Mouse (Mus musculus): ENCODE measurements around the gene Snrnp25. TPM values are rescaled to one million over a fixed set of nuclear protein-coding genes. Genes with fewer than 3 reads are reported as not detected.

Gene Snrnp25
- total and polyA plus RNA-seq, 3 experiments: 106 to 208 (median 123) TPM

DNA sequence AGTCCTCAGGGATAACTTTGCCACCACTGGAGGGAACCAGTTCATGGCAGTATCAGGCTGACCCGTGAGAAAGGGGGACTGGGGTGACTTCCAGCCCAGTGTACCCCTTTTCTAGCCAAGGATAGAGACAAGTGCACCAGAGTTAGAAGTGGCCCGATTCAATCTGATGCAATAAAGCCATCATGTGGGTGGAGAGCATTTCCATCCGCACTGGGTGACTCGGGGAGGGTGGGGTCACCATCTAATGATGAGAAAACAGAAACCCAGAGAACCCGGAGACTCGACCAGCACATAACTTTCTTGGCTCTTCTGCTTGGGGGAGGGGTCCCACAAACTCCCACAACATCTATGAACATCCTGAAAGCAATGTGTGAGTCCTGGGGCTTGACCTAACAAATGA, 8.5 kb upstream of the Snrnp25 start:
- in situ Hi-C loops (cut with MboI; ENCODE audit: low pct_ligation_motif_present, low pct_unique_long_range_greater_than_20kb, low sequenced_read_pairs): no loop called here
- Histone ChIP-seq H3K4me3 (replicated peaks in 1 of 3; ENCODE audit: low read depth in 2 of 3, low read length in 2 of 3, poor library complexity in 1 of 3) (peak overlapping the region in 2 of 3 experiments; percentile 1 to 57), H3K4me1 (ENCODE audit: control insufficient read depth in 1 of 2, insufficient read depth in 2 of 2) (peaks cover 16 to 63% of the 10 kb centered on the region in 2 experiments), H3K79me2 (replicated peaks; ENCODE audit: control insufficient read depth, extremely low read depth, insufficient read depth, poor library complexity, severe bottlenecking) (no peaks in the 10 kb centered on the region), H3K4me2 (ENCODE audit: insufficient read depth, low read depth, poor library complexity, severe bottlenecking) (no peak overlapping the region), H3K27ac (ENCODE audit: insufficient read depth, low read depth) (peak overlapping the region; percentile 56), H3K9ac (ENCODE audit: insufficient read depth, low read depth) (no peak overlapping the region), H3K36me3 (replicated peaks in 1 of 2; ENCODE audit: control insufficient read depth in 1 of 2, insufficient read depth in 1 of 2, low read length in 1 of 2) (peaks cover 3 to 36% of the 10 kb centered on the region in 2 experiments), H3K9me3 (replicated peaks; ENCODE audit: low read length) (no peaks in the 10 kb centered on the region), H3K27me3 (replicated peaks) (no peaks in the 10 kb centered on the region)
- peak; percentile 82 for DNase-seq (ENCODE audit: extremely low read depth)
- dilution Hi-C loops (cut with MboI; ENCODE audit: extremely low pct_ligation_motif_present, extremely low pct_unique_long_range_greater_than_20kb, low sequenced_read_pairs): no loop called here
- no peak for TF ChIP-seq UBTF (IDR thresholded peaks at IDR 0.05; ENCODE audit: low read depth, low read length)
- 0 out of 2 replicates have a peak, but pooled peaks have one; percentile 15 for TF ChIP-seq TBP (conservative IDR thresholded peaks at IDR 0.05; ENCODE audit: low read depth, low read length)
- no peak for TF ChIP-seq RCOR1 (conservative IDR thresholded peaks at IDR 0.05; ENCODE audit: low read depth, low read length)
- TF ChIP-seq MXI1 (IDR thresholded peaks at IDR 0.05; ENCODE audit: low read depth, low read length): peak; percentile 0; the same call in 1 of the 2 replicates
- no peak for TF ChIP-seq MAX (IDR thresholded peaks at IDR 0.05; ENCODE audit: low read length)
- TF ChIP-seq POLR2AphosphoS2 (IDR thresholded peaks at IDR 0.05; ENCODE audit: low read depth, low read length): no peak
- no peak for TF ChIP-seq NRF1 (IDR thresholded peaks at IDR 0.05; ENCODE audit: low read depth, low read length)
- TF ChIP-seq USF2 (conservative IDR thresholded peaks at IDR 0.05; ENCODE audit: low read depth, low read length): no peak

DNA sequence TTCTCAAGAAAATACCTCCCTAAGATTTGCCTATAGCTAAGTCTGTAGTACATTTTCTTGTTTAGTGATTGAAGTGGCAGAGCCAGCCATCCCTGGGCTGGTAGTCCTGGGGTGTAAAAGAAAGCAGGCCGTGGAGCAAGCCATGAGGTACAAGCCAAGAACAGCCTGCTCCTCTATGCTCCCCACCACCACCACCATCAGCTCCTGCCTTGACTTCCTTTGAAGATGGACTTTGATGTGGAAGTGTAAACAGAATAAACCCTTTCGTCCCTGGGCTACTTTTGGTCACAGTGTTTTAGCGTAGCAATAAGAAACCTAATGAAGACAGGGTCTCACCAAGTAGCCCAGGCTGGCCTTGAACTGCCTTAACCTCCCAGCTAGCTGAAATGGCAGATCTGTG, 7.4 kb upstream of the Snrnp25 start:
- TF ChIP-seq NELFE (IDR thresholded peaks at IDR 0.05; ENCODE audit: low read depth, low read length) (no peak), ZC3H11A (IDR thresholded peaks at IDR 0.05; ENCODE audit: low read depth, low read length) (no peak), UBTF (IDR thresholded peaks at IDR 0.05; ENCODE audit: low read depth, low read length) (no peak), CTCF (conservative IDR thresholded peaks at IDR 0.05 in 1 of 2, IDR thresholded peaks at IDR 0.05 in 1 of 2; ENCODE audit: low read depth in 2 of 2, low read length in 2 of 2) (no peak), HCFC1 (IDR thresholded peaks at IDR 0.05; ENCODE audit: low read depth, low read length) (no peak), KAT2A (IDR thresholded peaks at IDR 0.05; ENCODE audit: insufficient replicate concordance, low read length) (no peak), ZKSCAN1 (IDR thresholded peaks at IDR 0.05; ENCODE audit: borderline replicate concordance, low read depth, low read length) (no peak)
- H3K27me3 ChIP-seq (replicated peaks): no peaks in the 10 kb centered on the region
- no peaks in the 10 kb centered on the region for H3K9me3 ChIP-seq (replicated peaks; ENCODE audit: low read length)
- no peak overlapping the region for H3K27ac ChIP-seq (ENCODE audit: insufficient read depth, low read depth)
- in situ Hi-C loops (cut with MboI; ENCODE audit: low pct_ligation_motif_present, low pct_unique_long_range_greater_than_20kb, low sequenced_read_pairs): no loop called here
- H3K4me3 ChIP-seq (replicated peaks in 1 of 3; ENCODE audit: low read depth in 2 of 3, low read length in 2 of 3, poor library complexity in 1 of 3): peak overlapping the region in 2 of 3 experiments; percentile 57
- H3K9ac ChIP-seq (ENCODE audit: insufficient read depth, low read depth): no peak overlapping the region
- dilution Hi-C loops (cut with MboI; ENCODE audit: extremely low pct_ligation_motif_present, extremely low pct_unique_long_range_greater_than_20kb, low sequenced_read_pairs): no loop called here
- H3K4me2 ChIP-seq (ENCODE audit: insufficient read depth, low read depth, poor library complexity, severe bottlenecking): no peak overlapping the region
- no peaks in the 10 kb centered on the region for H3K79me2 ChIP-seq (replicated peaks; ENCODE audit: control insufficient read depth, extremely low read depth, insufficient read depth, poor library complexity, severe bottlenecking)
- H3K4me1 ChIP-seq (ENCODE audit: control insufficient read depth in 1 of 2, insufficient read depth in 2 of 2): peaks cover 16 to 69% of the 10 kb centered on the region in 2 experiments
- no peak for DNase-seq (ENCODE audit: extremely low read depth)
- peaks cover 0 to 28% of the 10 kb centered on the region in 2 experiments for H3K36me3 ChIP-seq (replicated peaks in 1 of 2; ENCODE audit: control insufficient read depth in 1 of 2, insufficient read depth in 1 of 2, low read length in 1 of 2)
